Mouse (Mus musculus): Measurements from ENCODE around the gene Mydgf.

The Mydgf gene

GRCm38 (mm10) chr17:56183658-56184103, at the start of gene Mydgf:
TSS of gene Mydgf (minus strand) at chr17:56183920.
- DNase-seq (ENCODE audit: extremely low spot score, low read depth, low spot score), result peak; percentile 58

GRCm38 (mm10) chr17:56233389-56233788, 49.7 kb upstream of the Mydgf start:
- DNase-seq (ENCODE audit: extremely low spot score, low read depth, low spot score), result no peak

GRCm38 (mm10) chr17:56229943-56230342, 46.2 kb upstream of the Mydgf start:
- no peak for DNase-seq (ENCODE audit: extremely low spot score, low read depth, low spot score)

- DNase-seq (ENCODE audit: extremely low spot score, low read depth, low spot score), result no peak
These were observed 42.8 kb upstream of the Mydgf start for GRCm38 (mm10) chr17:56226566-56226965.

GRCm38 (mm10) chr17:56224916-56225315, 41.2 kb upstream of the Mydgf start:
- no peak for DNase-seq (ENCODE audit: extremely low spot score, low read depth, low spot score)

GRCm38 (mm10) chr17:56219805-56220204, 36.1 kb upstream of the Mydgf start:
- DNase-seq (ENCODE audit: extremely low spot score, low read depth, low spot score), result no peak

GRCm38 (mm10) chr17:56219251-56219650, 35.5 kb upstream of the Mydgf start:
- no peak for DNase-seq (ENCODE audit: extremely low spot score, low read depth, low spot score)

- DNase-seq (ENCODE audit: extremely low spot score, low read depth, low spot score), result peak; percentile 85
These were observed 34.9 kb upstream of the Mydgf start, which contains the start of gene Dpp9 for GRCm38 (mm10) chr17:56218377-56219191. TSS of gene Dpp9 (minus strand) at chr17:56218905.

GRCm38 (mm10) chr17:56217670-56218069, 34.0 kb upstream of the Mydgf start:
- no peak for DNase-seq (ENCODE audit: extremely low spot score, low read depth, low spot score)

GRCm38 (mm10) chr17:56214229-56214628, 30.5 kb upstream of the Mydgf start:
- no peak for DNase-seq (ENCODE audit: extremely low spot score, low read depth, low spot score)

- no peak for DNase-seq (ENCODE audit: extremely low spot score, low read depth, low spot score)
These were observed 29.0 kb upstream of the Mydgf start for GRCm38 (mm10) chr17:56212676-56213075.

- DNase-seq (ENCODE audit: extremely low spot score, low read depth, low spot score), result no peak
These were observed 27.4 kb upstream of the Mydgf start for GRCm38 (mm10) chr17:56211090-56211489.

- DNase-seq (ENCODE audit: extremely low spot score, low read depth, low spot score), result no peak
These were observed 25.1 kb upstream of the Mydgf start for GRCm38 (mm10) chr17:56208821-56209220.

- no peak for DNase-seq (ENCODE audit: extremely low spot score, low read depth, low spot score)
These were observed 24.3 kb upstream of the Mydgf start for GRCm38 (mm10) chr17:56207963-56208530.

GRCm38 (mm10) chr17:56206986-56207674, 23.4 kb upstream of the Mydgf start:
- no peak for DNase-seq (ENCODE audit: extremely low spot score, low read depth, low spot score)

- DNase-seq (ENCODE audit: extremely low spot score, low read depth, low spot score), result no peak
These were observed 22.7 kb upstream of the Mydgf start for GRCm38 (mm10) chr17:56206276-56206884.

- DNase-seq (ENCODE audit: extremely low spot score, low read depth, low spot score), result no peak
These were observed 20.0 kb upstream of the Mydgf start for GRCm38 (mm10) chr17:56203729-56204128.

GRCm38 (mm10) chr17:56202476-56202875, 18.8 kb upstream of the Mydgf start:
- DNase-seq (ENCODE audit: extremely low spot score, low read depth, low spot score), result no peak

- DNase-seq (ENCODE audit: extremely low spot score, low read depth, low spot score), result no peak
These were observed 17.9 kb upstream of the Mydgf start for GRCm38 (mm10) chr17:56201642-56202041.

GRCm38 (mm10) chr17:56200586-56200985, 16.9 kb upstream of the Mydgf start:
- DNase-seq (ENCODE audit: extremely low spot score, low read depth, low spot score), result no peak

- DNase-seq (ENCODE audit: extremely low spot score, low read depth, low spot score), result no peak
These were observed 13.1 kb upstream of the Mydgf start for GRCm38 (mm10) chr17:56196860-56197259.

Data from hindlimb bud, embryonic 11.5 days (tissue).